Mouse (Mus musculus) fibroblast of lung, adult 2 months (primary cell): ENCODE results near the gene Gpatch1.
"Not testable (repeated sequence)": the region's sequence is repeated elsewhere in the genome, so short reads cannot be mapped to it uniquely, and the experiment has no call there.

Source experiments
- DNase-seq: peaks from one replicate; pipeline ENCODE4 v3.0.0-alpha.2; 2011; ENCODE audit warnings: low read depth

The Gpatch1 gene

DNA sequence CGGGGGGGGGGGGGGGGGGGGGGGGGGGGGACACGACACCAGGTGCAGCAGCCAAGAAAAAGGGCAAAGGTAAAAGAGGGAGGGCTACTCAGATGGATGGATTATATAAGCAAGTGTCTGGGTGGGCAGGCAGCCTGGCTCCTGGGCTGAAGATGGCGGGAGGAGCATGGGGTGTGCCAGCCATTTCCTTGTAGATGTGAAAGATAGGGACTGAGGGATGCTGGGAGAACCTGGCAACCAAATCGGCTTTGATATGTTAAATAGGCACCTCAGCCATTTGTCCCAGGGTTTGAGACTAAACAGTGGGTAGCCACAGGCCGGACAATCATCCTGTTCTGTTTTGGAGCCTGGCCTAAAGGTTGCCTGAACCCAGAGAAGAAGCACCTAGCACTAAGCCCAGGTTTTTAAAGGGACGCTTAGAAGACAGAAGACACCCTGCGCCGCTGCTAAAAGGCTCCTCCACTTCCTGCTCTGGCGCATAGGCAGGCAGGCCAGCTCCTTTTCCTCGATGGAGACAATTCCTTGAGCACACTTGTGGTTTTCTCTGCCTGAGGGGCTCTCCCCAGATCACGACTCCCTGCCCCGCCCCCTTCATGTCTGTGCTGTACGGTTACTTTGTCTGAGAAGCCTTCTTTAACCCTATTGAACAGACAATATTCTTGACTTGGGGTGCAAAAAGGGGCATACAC is 4.6 kb upstream of the Gpatch1 start:
- DNase-seq, result no peak

DNA sequence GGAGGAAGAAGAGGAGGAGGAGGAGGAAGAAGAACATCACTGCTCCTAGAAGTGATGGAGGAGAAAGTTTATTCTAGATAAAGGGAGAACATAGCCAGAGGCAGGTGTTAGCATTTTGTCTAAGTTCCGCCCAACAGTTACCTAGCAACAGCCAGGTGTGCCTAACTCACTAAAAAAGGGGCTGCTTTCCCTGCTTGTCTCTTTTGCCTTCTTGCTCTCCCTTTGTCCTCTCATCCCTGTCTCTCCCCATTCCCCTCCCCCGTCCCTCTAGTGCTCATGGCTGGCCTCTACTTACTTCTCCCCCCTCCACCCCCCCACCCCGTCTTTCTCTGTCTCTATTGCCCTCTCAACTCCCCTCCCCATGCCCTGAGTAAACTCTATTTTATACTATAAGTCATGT is 3.9 kb upstream of the Gpatch1 start:
- DNase-seq, result no peak

DNA sequence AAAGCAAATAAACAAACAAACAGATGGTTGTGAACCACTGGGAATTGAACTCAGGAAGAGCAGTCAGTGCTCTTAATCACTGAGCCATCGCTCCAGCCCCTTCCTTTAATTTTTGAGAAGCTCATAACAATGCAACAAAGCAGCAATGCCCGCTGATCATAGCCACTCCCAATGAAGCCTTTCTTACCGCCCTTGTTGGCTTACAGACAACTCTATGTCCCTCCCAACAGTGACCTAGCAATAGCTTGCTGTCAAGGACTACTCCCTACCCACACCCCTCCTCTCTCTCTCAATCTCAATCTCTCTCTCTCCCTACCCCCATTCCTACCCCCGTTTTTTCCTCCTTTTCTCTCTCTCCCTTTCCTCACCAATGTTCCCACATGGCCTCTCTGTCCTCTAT is 1.5 kb upstream of the Gpatch1 start:
- no peak for DNase-seq

DNA sequence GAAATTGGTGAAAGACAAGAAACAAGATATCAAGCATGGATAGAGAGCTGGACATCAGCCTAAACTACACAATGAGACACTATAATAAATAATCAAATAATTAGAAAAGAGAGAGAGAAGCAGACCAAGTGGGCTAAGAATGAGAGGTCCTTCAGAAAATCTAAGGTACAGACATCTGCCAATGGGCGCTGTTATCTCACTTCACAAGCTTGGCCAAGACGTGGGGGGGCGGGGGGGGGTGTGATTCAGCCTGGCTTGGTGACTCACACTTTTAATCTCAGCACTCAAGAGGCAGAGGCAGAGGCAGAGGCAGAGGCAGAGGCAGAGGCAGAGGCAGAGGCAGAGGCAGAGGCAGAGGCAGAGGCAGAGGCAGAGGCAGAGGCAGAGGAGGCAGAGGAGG is 981 bp upstream of the Gpatch1 start:
- not testable (repeated sequence) for DNase-seq

DNA sequence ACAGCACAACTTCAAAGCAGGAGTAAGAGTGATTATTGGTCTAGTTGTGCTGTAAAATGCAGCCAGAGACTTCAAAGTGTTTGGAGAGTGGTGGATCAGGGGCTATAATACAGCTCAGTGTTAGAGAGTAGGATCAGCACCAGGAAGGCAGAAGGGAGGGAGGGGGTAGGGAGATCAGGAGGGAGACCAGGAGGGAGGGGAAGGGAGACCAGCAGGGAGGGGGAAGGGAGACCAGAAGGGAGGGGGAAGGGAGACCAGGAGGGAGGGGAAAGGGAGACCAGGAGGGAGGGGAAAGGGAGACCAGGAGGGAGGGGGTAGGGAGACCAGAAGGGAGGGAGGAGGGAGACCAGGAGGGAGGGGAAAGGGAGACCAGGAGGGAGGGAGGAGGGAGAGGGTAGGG is 4.1 kb downstream of the Gpatch1 start:
- no peak for DNase-seq

DNA sequence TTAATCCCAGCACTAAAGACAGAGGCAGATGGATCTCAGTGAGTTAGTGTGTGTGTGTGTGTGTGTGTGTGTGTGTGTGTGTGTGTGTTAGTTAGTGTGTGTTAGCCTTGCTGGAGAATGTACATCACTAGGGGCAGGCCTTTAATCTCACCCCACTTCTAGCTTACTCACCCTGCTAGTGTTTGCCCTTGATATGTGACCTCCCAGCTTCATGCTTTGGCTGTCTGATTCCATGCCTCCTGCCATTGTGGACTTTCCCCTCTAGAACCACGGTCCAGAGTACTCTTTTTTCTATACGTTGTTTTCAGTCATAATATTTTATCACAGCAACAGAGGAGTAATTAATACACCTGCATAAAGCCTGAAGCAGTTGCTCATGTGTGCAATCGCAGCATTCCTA is 7.0 kb downstream of the Gpatch1 start:
- no peak for DNase-seq

DNA sequence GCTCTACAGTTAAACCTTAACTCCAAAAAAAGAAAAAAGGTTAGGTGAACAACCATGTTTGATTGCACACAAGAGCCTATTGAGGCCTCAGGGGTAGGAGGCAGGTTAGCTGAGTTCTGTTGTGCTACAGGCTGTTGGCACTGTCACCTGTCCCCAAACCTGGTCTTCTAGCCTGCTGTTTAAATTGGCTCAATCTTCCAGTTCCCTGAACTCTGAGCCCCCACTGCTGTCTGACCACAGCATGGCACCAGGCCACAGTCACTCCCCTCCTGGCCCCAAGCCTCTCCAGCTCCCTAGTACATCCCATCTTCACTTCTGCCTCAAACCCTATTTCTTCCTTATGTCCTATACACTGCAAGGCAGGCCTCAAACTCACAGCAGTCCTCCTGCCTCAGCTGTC is 17.4 kb downstream of the Gpatch1 start:
- DNase-seq, result no peak

DNA sequence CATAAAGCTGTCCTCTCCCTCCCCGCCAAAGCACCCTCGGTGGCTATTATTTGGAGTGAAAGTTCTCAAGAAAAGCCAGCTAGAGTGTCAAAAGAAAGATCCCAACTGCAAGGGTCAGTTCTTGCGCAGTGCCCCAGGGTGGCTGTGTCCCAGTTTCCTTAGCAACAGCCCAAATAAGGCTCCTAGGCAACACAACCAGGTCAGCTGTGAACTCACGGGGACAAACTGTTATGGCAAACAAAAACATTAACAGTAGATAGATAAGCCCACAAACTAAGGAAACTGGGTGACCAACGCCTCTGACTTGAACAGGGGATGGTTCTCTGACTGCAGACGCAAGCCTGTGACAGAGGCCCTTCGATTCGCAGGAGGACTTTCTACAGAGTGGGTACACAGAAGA is 18.6 kb downstream of the Gpatch1 start:
- no peak for DNase-seq

DNA sequence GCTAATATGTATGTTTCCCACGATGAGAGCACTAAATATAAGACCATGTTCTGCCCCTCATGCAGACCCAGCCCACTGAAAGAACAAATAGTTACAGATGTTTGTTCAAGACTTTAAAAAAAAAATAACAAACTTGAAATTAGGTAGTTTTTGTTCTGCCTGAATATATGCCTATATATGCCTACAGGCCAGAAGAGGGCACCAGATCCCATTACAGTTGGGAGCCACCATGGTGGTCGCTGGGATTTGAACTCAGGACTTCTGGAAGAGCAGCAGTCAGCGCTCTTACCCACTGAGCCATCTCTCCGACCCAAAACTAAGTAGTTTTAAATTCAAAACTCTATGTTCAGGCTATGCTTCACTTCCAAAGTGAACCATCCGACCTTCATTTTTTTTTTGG is 20.4 kb downstream of the Gpatch1 start:
- DNase-seq, result no peak

DNA sequence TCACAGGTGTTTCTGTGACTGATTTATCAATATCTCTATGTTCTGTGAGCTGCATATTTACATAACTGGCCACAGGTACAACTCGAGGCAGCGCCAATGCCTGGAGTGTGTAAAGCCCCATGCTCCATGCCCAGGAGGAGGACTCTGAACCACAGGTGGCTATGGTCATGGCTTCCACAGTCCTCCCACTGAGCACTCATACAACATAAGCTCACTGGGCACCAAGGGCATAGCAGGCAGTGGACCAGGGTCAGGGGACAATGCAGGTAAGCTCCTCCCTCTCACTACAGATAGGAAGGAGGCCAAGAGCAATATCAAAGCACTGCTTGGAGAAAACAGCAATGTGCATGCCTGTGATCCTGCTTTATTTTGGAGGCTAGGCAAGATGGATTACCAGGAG is 22.6 kb downstream of the Gpatch1 start:
- no peak for DNase-seq

DNA sequence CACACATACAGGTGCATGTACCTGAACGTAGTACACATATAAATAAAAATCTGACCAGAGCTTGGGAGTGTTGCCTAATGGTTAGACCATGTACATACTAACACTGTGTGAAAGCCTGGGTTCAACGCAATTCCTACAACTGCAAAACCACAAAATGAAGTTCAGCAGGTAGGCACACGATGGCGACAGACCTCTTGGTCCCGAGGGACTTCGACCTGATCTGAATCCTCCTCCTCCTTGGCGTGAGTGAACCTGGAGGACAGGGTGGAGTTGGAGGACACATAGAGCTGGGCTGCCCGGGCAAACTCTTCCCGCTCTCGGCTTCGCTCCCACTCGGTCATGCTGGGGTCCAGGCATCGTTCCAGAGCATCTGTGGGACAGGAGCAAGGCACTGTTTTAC is 24.8 kb downstream of the Gpatch1 start:
- DNase-seq, result no peak

DNA sequence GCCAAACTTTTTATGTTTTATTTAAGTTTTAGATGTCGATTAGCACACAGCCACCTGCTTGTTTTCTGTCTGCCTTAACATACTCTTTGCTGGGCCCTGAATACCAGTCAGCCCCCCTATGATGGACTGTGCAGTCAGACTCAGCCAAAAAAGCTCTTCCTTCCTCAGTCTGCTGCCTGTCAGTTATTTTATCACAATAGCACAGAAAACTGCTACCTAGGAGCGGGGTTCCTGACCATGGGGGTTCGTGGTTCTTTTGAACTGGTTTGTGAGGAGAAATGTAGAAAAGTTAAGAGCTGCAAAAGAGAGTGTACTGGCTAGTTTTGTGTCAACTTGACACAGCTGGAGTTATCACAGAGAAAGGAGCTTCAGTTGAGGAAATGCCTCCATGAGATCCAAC is 39.3 kb downstream of the Gpatch1 start:
- DNase-seq, result no peak

DNA sequence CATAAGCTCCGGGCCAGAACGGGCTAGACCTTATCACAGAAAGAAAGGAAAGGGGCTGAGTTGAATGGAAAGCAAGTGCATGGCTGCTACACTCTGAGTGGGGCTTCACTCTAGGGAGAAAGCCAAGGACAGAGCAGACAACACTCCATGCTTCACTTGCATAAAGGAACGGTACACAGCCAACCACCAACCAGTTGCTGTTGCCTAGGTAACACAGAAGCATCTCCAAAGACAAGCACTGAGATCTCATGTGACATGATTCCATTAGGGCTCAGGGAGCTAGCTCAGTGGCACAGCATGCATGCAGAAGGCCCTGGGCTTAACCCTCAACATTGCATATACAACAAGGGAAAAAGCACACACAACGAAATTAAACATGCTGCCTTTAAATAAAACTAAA is 40.8 kb downstream of the Gpatch1 start:
- no peak for DNase-seq

DNA sequence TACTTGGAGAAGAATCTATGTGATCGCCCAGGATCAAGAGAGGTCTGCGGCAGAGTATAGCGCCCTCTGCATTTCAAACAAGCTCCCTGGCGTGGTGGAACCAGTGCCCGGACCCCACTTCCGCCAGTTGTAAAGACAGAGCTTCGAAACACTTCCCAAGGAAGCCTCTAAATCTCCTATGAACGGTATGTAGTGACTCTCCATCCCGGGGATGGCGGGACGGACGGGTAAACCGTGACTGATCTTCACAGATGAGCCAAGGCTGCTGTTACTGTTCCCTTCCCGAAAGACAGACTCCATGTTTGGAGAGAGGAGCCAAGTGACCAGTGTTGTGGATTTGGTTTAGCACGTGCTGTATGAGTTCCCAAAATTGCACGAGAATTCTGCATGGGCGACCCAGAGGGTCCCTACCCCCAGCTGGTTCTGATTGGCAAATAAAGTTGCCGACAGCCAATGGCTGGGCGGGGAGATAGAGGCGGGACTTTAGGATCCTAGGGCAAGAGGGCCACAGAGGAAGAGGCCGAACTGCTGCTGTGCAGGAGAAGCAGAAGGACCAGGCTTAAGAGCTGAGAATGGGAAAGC is 48.7 kb downstream of the Gpatch1 start:
- DNase-seq, result peak; percentile 11

DNA sequence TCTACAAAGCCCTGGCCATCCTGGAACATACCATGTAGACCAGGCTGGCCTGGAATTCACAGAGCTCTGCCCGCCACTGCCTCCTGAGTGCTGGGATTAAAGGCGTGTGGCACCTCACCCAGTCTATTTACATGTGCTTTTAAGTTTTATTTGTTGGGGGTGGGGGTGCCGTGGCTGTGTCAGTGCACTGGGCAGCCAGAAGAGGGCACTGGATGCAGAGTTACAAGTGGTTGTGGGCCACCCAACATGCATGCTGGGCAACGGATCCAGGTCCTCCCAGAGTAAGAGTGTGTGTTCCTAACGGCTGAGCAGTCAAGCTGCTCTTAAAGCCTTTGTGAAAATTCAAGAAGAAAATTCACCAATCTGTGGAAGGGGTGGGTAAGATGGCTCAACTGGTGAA is 50.4 kb downstream of the Gpatch1 start:
- DNase-seq, result no peak

DNA sequence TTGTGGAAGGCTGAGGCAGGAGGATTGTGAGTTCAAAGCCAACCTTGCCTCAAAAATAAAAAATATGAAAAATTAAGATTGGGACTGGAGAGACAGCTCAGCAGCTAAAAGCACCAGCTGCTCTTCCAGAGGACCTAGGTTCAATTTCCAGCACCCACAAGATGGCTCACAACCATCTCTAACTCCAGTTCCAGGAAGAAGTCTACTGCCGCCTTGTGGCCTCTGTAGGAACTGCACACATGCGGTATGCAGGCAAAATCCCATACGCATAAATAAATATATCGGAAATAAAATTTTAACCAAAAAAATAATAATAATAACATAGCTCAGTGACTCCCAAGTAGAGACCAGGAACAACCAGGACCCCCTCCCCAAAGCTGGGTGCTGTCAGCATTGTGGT is 51.6 kb downstream of the Gpatch1 start:
- DNase-seq, result no peak

DNA sequence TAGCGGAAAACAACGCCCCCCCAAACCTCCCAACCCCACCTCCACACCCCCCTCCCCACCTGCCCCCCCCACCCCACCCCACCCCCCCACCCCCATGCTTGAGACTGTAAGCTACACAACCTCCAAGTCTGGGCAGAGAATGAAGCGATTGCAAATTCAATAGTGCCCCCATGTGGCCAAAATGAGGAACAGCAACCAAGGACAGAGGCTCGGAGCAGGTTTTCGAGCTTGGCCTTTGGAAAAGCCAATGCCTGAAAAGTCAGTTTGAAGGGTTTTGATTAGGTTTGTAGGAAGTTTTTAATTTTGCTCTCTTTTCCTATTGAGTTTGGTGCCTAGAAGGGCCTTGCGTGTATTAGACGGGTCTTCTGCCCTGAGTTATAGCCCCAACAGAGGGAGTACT is 53.5 kb downstream of the Gpatch1 start:
- DNase-seq, result peak; percentile 11

DNA sequence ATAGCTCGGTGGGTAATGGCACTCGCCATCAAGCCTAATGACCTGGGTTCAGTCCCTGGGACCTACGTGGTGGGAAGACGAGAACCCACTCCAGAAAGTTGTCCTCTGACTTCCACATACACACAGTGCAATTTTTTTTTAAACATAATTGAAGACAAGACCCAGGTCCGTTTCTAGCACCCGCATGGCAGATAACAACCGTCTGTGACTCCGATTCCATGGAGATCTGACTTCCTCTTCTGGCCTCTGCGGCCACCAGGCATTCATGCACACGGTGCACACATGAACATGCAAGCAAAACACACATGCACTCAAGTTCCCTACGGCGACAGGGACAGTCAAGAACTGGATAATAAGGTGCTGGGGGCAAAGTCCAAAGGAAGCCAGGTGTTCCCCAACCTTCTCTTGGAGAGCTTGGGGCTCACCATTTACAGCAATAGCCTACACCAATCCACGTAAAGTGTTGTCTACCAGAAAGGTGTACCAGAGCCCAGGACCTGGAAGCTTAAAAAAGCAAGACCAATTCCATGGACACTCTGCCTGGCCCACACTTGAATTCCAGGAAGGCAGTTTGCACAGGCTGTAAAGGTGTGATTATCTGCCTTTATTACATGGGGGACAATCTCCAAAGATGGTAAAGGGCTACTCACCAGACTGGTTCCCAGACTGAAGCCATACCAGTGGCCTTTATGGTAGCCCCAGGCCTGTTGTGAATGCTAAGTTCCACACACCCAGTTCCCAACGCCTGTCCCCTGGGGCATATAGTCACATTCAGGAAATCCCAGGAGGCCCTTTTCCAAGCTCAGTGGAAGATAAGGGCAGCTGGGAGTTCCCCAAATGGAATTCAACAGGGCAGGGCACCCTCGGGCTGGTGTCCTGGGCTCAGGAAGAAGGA is 54.4 kb downstream of the Gpatch1 start:
- no peak for DNase-seq

DNA sequence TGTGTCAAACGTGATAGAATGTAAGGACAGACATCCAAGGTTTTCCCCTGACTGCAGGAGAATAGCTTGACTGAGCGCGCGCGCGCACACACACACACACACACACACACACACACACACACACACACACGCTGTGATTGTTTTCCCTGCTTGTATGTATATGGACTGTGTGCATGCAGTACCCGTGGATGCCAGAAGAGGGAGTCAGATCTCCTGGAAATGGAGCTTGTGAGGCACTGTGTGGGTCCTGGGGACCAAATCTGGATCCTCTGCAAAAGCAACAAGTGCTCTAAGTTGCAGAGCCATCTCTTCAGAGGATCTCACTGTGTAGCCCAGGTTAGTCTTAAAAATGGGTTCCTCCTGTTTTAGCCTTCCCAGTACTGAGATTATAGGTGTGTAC is 58.9 kb downstream of the Gpatch1 start:
- DNase-seq, result no peak

DNA sequence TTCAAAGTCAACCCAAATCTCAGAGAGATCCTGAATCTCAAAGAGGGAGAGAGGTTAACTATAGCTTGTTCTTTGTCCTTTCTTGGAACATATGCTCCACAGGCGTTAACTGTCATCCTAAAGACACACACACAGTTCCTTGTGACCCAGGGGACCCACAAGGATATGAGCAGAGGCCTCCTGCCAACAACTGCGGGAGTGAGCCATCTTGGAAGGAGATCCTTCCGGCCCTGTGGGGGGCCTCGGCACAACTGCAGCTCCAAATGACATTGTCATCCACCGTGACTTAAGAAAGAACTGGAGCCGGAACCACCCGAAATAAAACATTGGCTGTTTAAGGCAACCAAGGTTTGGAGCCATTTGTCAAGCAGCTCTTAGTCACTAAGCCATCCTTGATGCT is 59.9 kb downstream of the Gpatch1 start:
- no peak for DNase-seq

DNA sequence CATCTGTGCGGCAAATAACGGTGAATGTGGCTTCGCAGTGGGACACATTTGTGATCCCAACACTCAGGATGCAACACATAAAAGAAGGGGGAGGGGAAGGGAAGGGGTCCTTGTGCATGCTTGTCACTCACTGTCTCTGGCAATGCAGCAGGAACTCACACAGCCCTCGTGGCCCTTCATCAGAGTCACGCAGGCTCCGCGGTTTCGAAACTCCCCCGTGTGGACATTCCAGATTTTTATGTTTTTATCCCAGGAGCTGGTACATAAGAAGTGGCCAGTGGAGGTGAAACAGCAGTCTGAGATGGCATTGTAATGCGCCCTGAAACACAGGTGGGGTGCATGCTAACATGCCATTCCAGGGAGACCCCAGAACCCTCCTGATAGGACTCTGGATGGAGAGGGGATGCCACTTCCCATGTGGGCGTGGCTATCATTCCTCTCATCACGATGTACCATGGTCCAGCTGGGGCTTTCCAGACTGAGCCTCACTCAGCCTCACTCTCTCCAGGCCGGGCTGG is 66.1 kb downstream of the Gpatch1 start:
- DNase-seq, result peak; percentile 29

DNA sequence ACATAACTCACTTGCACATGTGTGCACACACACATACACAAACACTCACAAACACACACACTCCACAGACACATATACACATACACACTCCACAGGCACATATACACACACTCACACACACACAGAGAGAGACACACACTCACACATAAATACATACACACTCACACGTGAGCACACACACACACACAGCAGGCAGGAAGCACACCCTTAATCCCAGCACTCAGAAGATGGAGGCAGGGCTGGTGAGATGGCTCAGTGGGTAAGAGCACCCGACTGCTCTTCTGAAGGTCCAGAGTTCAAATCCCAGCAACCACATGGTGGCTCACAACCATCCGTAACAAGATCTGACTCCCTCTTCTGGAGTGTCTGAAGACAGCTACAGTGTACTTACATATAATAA is 80.3 kb downstream of the Gpatch1 start:
- DNase-seq, result not testable (repeated sequence)

DNA sequence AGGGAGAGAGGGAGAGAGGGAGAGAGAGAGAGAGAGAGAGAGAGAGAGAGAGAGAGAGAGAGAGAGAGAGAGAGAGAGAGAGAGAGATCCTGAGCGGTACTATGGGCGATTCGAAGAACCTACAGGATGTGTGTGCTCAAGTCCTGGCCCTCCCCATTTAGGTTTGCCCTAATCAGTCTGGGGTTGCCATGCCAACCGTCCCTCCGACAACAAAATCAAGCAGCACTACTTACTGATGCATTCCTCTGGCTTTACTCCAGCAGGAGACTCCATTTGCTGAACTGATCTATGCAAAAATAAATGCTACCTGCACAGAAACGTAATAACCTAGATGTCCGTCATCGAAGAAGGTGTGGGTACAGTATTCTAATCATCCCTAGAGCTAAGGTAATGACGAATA is 82.9 kb downstream of the Gpatch1 start:
- DNase-seq, result peak; percentile 18
